Mouse (Mus musculus) liver, embryonic 13.5 days (tissue): ENCODE measurements around the gene Polr1d. TPM values are rescaled to one million over a fixed set of nuclear protein-coding genes. Genes with fewer than 3 reads are reported as not detected.

Experiments used
- ATAC-seq: fragments of 200-750 bp; cut with Nextera tagmentation; 2 replicates; pipeline ENCODE4 v1.8.0; 2017; ENCODE audit warnings: low read depth, mild to moderate bottlenecking, moderate number of reproducible peaks, moderate library complexity
- DNase-seq: peaks from one replicate; pipeline ENCODE4 v3.0.0; 2022
- H3K27ac ChIP-seq: fragments of 300-500 bp; sonication (generic); 2 replicates; pipeline ENCODE4 v1.5.1; 2015; ENCODE audit warnings: moderate library complexity, mild to moderate bottlenecking, inconsistent platforms
- H3K27me3 ChIP-seq: fragments of 300-500 bp; sonication (generic); 2 replicates; pipeline ENCODE4 v1.6.1; 2015; ENCODE audit warnings: mild to moderate bottlenecking, inconsistent platforms
- H3K36me3 ChIP-seq: fragments of 300-500 bp; sonication (generic); 2 replicates; pipeline ENCODE4 v1.6.1; 2015; ENCODE audit warnings: mild to moderate bottlenecking, inconsistent platforms
- H3K4me1 ChIP-seq: fragments of 300-500 bp; sonication (generic); replicated peaks from 2 replicates; pipeline ENCODE4 v1.6.1; 2015; ENCODE audit warnings: inconsistent platforms
- H3K4me2 ChIP-seq: fragments of 300-500 bp; sonication (generic); 2 replicates; pipeline ENCODE4 v1.6.1; 2015; ENCODE audit warnings: inconsistent platforms, mild to moderate bottlenecking, moderate library complexity
- H3K4me3 ChIP-seq: fragments of 300-500 bp; sonication (generic); replicated peaks from 2 replicates; pipeline ENCODE4 v1.5.1; 2015; ENCODE audit warnings: mild to moderate bottlenecking, inconsistent platforms
- H3K9ac ChIP-seq: fragments of 300-500 bp; sonication (generic); 2 replicates; pipeline ENCODE4 v1.6.1; 2015; ENCODE audit warnings: mild to moderate bottlenecking, inconsistent platforms
- H3K9me3 ChIP-seq: fragments of 300-500 bp; sonication (generic); replicated peaks from 2 replicates; pipeline ENCODE4 v1.6.1; 2016; ENCODE audit warnings: inconsistent platforms
- WGBS: fragments of 180-500 bp; shearing (Covaris S2); methylation state at CpG from one replicate; pipeline ENCODE4 v1.1.7; 2015; ENCODE audit not compliant: insufficient replicate concordance; 5-methylcytosine and 5-hydroxymethylcytosine counted together
- polyA plus RNA-seq: library from polyadenylated mRNA; unstranded; fragments of >200 nt; fragmentation: Nextera tagmentation; extraction: Ambion mirVana; gene quantifications from 2 replicates; pipeline ENCODE4 v1.2.1, GENCODE M21; 2015

Gene Polr1d
- polyA plus RNA-seq, 1 experiment from 2014 or later, result 112 TPM

DNA sequence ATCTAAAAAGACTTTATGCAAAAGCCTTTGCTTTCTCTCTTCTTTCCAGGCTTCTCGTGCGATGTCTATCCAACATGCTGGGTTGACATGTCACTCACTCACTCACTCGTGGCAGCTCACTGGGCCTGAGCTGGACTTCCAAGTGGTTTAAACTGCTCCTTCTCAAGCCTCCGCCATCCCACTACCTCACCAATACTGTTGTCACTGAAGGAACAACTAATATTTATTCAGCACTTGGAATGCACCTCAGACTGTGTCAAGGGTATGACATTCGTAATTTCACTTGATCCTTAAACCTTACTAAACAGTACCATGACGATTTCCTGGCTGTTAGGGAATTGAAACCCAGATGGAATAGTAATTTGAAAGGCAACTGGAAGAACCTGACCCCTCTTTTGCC is 3.0 kb upstream of the Polr1d start:
- Histone ChIP-seq H3K4me1 (peaks cover 71% of the 10 kb centered on the region), H3K27ac (no peak overlapping the region), H3K4me2 (no peak overlapping the region), H3K9me3 (no peaks in the 10 kb centered on the region), H3K36me3 (peaks cover 3% of the 10 kb centered on the region; the same call in 1 of the 2 replicates), H3K4me3 (no peak overlapping the region), H3K27me3 (no peaks in the 10 kb centered on the region), H3K9ac (no peak overlapping the region)
- 71% methylated on average over 6 of the region's 6 CpGs for WGBS
- ATAC-seq (no peak), DNase-seq (no peak)

DNA sequence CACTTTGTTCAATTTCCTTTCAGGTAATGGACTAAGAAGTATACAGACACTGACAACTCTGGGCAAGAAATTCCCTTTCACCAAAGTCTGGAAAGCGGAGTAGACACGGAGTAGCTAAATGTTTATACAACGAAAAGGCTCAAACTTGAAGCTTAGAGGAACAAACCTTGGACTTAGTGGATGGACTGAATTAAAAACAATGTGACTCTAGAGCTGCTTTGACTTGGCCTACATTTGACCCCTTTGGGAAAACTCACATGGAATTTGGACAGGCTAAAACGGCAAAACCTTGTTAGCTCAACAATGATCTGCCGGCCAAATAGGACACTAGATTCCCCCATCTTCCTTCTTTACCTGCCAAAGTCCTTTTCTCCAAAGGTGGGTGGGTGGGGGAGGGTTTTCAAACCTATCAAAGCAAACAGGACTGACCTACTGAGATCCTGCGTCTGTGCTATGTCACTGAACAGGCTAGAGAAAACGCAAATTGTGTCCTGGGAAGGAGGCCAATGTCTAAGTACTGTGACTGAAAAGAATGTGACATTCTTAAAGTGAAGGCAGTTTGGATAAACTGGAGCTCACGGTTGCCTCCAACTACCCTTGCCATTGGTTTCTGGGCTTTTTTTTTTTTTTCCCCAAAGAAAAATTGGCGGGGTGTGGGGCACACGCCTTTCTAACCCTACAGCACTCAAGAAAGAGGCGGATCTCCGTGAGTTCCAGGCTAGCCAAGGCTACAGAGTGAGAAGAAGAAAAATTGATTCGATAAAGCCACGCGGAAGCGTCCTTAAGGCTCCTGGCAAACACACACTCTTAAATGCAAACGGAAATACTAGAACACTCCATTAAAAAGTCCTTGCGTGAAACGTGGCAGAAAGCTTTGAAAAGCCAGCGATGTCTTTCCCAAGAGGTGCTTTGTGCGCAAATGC is 1.5 kb upstream of the Polr1d start:
- Histone ChIP-seq H3K4me3 (peak overlapping the region; percentile 88), H3K4me1 (peaks cover 71% of the 10 kb centered on the region), H3K9me3 (no peaks in the 10 kb centered on the region), H3K27me3 (no peaks in the 10 kb centered on the region), H3K4me2 (peak overlapping the region; percentile 98), H3K27ac (peak overlapping the region; percentile 88), H3K9ac (peak overlapping the region; percentile 87), H3K36me3 (peaks cover 15% of the 10 kb centered on the region)
- WGBS, result 21% methylated on average over 21 of the region's 21 CpGs
- ATAC-seq (no peak), DNase-seq (no peak)

DNA sequence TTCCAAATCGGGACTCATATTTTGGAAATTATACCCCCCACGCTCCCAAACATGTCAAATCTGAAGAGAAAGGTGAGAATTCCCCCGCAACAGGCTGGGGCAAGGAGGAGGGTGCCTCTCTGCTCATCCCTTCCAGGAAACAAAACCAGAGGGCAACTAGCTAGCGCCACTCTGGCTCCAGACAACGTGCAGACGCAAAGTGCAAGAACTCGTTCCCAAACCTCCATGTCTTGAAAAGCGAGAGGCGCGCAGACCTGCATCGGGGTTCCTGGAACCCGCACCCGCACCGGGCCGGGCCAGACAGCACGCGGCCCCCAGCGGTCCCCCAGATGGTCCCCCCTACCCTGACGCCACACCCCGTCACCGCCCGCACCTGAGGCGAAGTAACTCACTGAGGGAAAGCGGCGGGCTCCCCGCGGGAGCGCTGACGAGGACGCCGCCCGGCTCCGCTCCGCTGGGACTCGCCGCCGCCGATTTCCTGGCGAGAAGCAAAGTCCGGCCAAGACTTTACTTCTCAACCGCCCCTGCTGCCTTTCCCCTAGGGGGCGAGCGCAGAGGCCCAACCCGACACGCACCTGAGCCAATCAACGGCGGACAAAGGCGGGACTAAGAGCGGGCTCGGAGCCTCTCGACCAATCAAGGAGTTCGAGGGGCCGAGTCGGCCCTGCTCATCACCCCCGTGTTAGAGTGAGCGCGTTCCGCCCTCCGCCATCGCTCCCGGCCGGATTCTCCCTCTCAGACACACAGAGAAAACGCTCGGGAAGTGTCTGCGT is 638 bp upstream of the Polr1d start, which contains the start of gene Lnx2:
Gene Lnx2, minus strand, starts transcription at position 561 of the 773 bp plus-strand sequence.
- peak; percentile 96 for ATAC-seq
- Histone ChIP-seq H3K4me2 (peak within 1 kb of the TSS; percentile 98), H3K9me3 (no peaks in the 10 kb centered on the region), H3K27me3 (no peaks in the 10 kb centered on the region), H3K27ac (peak within 1 kb of the TSS; percentile 94), H3K4me1 (peaks cover 63% of the 10 kb centered on the region), H3K36me3 (peaks cover 16% of the 10 kb centered on the region), H3K4me3 (peak within 1 kb of the TSS; percentile 88), H3K9ac (peak within 1 kb of the TSS; percentile 89)
- WGBS, result under 1% methylated on average over 65 of the region's 65 CpGs
- peak; percentile 98 for DNase-seq

DNA sequence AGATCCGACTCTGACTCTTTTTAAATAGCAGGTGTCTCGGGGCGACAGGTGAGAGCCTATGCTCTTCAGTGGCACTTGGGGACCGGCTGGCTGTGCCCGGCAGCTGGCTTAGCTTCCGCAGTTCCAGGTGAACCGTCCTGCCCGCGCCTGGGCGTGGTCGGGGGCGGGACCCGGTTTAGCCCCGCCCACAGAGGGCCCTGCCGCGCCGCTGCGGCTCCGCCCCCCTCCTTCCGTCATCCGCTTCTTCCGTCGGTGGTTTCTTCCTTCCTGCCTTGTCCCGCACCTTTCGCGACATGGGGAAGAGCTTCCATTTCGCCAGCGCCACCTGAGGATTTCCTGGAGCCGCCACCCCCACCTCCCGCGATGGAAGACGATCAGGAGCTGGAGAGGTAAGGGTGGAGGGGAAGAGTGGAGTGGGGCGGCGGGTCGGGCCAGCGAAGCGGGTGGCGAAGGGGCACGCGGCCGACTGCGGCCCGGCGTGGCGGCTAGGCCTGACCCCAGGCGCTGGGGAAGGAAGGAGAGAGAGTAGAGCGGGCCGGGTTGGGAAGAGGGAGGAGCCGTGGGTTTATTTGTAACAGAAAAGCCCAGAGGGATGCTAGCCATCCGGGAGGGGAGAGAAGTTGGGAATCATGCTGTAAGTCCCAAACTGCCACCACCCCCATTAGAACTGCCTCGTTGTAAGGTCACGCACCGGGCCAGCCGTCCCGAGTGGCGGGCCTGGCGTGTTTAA is 620 bp downstream of the Polr1d start:
- Histone ChIP-seq H3K36me3 (peaks cover 26% of the 10 kb centered on the region), H3K4me2 (peak overlapping the region; percentile 98), H3K9me3 (no peaks in the 10 kb centered on the region), H3K4me3 (peak overlapping the region; percentile 88), H3K27ac (peak overlapping the region; percentile 94), H3K9ac (peak overlapping the region; percentile 89), H3K4me1 (peaks cover 52% of the 10 kb centered on the region), H3K27me3 (no peaks in the 10 kb centered on the region)
- under 1% methylated on average over 56 of the region's 57 CpGs for WGBS
- peak; percentile 66 for ATAC-seq
- DNase-seq, result peak; percentile 87

DNA sequence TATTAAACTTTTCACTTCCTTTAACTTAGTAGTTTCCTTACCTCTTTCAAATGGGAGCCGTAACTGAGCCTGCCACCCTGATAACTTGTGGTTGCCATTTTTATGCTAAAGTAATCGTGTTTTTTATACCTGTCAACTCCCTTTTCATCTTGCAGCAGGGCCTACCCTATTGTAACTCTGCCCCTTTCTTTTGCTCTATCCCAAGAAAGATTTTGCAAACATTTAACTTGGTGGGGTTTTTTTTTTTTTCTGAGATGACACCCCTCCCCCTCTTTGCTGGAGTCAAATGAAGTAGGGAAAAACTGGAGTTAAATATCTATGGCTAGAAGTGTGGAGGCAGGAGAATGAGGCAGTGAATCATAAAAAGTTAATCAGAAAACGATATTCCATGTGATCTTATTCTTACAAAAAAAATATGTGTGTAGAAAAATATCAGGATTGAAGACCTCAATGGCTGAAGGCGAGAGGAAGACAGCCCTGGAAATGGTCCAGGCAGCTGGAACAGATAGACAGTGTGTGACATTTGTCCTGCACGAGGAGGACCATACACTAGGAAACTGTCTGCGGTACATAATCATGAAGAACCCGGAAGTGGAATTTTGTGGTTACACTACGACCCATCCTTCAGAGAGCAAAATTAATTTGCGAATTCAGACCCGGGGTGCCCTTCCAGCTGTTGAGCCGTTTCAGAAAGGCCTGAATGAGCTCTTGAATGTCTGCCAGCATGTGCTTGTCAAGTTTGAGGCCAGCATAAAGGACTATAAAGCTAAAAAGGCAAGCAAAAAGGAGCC is 1.5 kb downstream of the Polr1d start:
- 45% methylated on average over 11 of the region's 11 CpGs for WGBS
- no peak for DNase-seq

DNA sequence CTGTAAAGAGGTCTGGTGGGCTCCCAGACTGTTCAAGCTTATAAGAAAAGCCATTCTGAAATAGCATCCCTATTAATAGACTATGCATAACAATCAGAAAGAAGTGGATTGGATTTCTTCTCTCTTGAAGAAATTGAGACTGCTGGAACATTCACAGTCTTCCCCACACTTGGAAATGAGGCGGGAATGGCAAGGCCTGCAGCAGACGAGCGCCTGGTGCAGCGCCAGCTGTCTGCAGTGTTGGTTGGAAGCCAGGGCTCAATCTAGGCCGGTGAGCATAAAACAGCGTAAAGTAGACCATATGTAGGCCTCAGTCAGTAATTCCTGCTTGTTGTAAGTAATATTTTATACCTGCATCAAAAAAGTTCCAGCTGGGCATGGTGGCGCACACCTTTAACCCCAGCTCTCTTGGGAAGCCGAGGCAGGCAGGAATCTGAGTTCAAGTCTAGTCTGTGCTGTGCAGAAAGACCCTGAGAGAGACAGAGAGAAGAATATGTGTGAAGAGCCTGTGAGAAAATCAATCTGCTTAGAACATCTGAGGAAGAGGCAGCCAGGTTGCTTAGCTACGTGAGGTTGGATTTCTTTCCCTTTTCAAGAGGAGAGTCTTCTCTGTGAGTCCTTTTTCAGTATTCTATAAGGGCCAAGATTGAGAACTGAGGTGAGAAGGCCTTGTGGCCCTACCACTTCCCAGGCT is 8.5 kb downstream of the Polr1d start:
- 88% methylated on average over 9 of the region's 9 CpGs for WGBS
- Histone ChIP-seq H3K9me3 (no peaks in the 10 kb centered on the region), H3K27ac (no peak overlapping the region), H3K27me3 (no peaks in the 10 kb centered on the region), H3K4me3 (no peak overlapping the region), H3K9ac (no peak overlapping the region), H3K4me2 (no peak overlapping the region), H3K4me1 (no peaks in the 10 kb centered on the region), H3K36me3 (peaks cover 48% of the 10 kb centered on the region)
- ATAC-seq (no peak), DNase-seq (no peak)

More for the DNA sequence above, 1.5 kb downstream of the Polr1d start:
- H3K4me3 ChIP-seq, result peak overlapping the region; percentile 88
- ATAC-seq, result no peak
- no peaks in the 10 kb centered on the region for H3K27me3 ChIP-seq
- H3K4me1 ChIP-seq, result peaks cover 44% of the 10 kb centered on the region
- peak overlapping the region; percentile 89 for H3K9ac ChIP-seq
- H3K36me3 ChIP-seq, result peaks cover 26% of the 10 kb centered on the region
- no peaks in the 10 kb centered on the region for H3K9me3 ChIP-seq
- H3K27ac ChIP-seq, result peak overlapping the region; percentile 76; the same call in 1 of the 2 replicates
- peak overlapping the region; percentile 98 for H3K4me2 ChIP-seq

DNA sequence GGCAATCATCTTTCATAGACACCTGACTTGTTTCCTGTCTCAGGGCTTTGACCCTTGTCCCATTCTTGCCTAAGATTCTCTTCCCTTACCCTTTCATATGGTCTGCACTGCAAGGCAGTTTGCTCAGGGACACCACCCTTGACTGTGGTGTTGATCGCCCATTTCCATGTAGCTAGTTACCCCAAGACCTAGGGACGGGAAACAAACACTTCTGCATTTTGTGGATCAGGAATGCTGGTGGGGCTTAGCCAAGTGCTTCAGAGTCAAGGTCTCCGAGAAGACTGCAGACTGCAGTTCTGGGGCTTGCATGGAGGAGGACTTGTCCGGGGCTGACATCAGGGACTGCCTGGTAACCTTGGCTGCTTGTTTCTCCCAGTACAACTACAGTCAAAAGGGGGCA is 10.0 kb downstream of the Polr1d start:
- no peak for ATAC-seq
- no peak overlapping the region for H3K4me3 ChIP-seq
- no peak overlapping the region for H3K4me2 ChIP-seq
- no peak overlapping the region for H3K27ac ChIP-seq
- no peak overlapping the region for H3K9ac ChIP-seq
- 80% methylated on average over 4 of the region's 4 CpGs for WGBS
- peaks cover 40% of the 10 kb centered on the region for H3K36me3 ChIP-seq
- no peaks in the 10 kb centered on the region for H3K27me3 ChIP-seq
- H3K9me3 ChIP-seq, result no peaks in the 10 kb centered on the region
- no peaks in the 10 kb centered on the region for H3K4me1 ChIP-seq
- DNase-seq, result no peak

DNA sequence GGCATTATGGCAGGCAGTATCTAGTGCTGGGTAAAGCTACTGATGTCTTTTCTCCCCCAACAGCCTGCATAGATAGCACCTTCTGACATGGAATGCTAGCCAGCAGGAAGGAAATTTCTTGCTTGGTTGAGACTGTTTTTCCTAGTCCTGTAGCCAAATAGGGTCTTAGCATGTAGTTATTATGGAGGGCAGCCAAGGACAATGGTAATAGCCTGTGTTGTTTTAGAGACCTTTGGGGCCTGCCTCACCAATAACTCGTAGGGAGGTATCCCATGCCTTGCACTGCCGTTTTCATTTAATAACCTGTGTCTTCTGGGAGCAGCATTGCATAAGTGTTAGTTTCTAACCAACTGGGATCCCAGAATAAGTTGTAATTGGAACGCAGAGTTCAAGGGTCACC is 13.0 kb downstream of the Polr1d start:
- Histone ChIP-seq H3K36me3 (peaks cover 37% of the 10 kb centered on the region), H3K27me3 (no peaks in the 10 kb centered on the region), H3K4me3 (no peak overlapping the region), H3K9ac (no peak overlapping the region), H3K9me3 (no peaks in the 10 kb centered on the region), H3K27ac (no peak overlapping the region), H3K4me2 (no peak overlapping the region), H3K4me1 (no peaks in the 10 kb centered on the region)
- 72% methylated on average over 3 of the region's 3 CpGs for WGBS
- DNase-seq (no peak), ATAC-seq (no peak)

DNA sequence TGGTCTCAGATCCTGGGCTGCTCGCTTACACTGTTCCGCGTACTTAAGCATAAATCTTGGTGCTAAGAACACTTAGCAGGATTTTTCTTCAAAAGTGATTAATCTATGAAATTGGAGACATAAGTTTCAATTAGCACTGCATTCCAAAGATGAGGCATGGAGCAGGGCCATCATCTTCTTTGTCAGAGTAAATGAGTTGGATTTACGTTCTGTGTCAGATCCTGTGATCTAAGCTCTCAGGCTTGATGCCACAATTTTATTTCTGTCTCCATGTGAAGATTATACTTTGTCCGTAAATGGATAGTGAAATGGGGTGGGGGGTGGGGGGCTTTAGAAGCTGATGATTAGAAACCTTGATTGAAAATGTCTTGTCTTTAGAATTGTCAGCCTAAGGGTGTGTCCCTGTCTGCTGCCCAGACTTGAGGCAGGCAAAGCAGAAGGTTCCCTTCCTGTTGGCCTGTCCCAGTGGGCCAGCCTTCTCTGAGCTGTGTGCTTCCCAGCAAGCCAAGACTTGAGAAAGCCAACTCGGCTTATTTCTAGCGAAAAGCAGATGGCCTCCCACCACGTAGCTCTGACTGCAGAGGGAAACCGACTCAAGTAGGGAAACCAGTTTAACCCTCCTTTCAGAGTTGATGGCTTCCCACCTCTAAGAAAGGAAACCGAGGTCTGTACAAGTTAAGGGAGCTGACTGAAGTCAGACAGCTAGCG is 13.6 kb downstream of the Polr1d start:
- DNase-seq, result no peak
- Histone ChIP-seq H3K4me3 (no peak overlapping the region), H3K9ac (no peak overlapping the region), H3K27ac (no peak overlapping the region), H3K36me3 (peaks cover 35% of the 10 kb centered on the region), H3K27me3 (no peaks in the 10 kb centered on the region), H3K4me2 (no peak overlapping the region), H3K4me1 (no peaks in the 10 kb centered on the region), H3K9me3 (no peaks in the 10 kb centered on the region)
- 79% methylated on average over 11 of the region's 11 CpGs for WGBS
- no peak for ATAC-seq
